Mouse (Mus musculus) kidney, adult 9 months (tissue): ENCODE results near the gene Ube2r2.

ENCODE experiments used
- DNase-seq: peaks from one replicate; pipeline ENCODE4 v3.0.0; 2022

The Ube2r2 gene

GRCm38 (mm10) chr4:41124180-41124951, 11.2 kb upstream of the Ube2r2 start, which contains the start of gene Nol6:
Gene Nol6 (minus strand): TSS chr4:41124455.
- DNase-seq, result peak; percentile 99

- DNase-seq, result peak; percentile 77
Observed at GRCm38 (mm10) chr4:41129406-41129805, 6.1 kb upstream of the Ube2r2 start.

GRCm38 (mm10) chr4:41129836-41130235, 5.7 kb upstream of the Ube2r2 start:
- DNase-seq, result no peak

GRCm38 (mm10) chr4:41132471-41132870, 3.1 kb upstream of the Ube2r2 start:
- DNase-seq, result no peak

- no peak for DNase-seq
Observed at GRCm38 (mm10) chr4:41133529-41134291, 1.8 kb upstream of the Ube2r2 start.

- peak; percentile 79 for DNase-seq
Observed at GRCm38 (mm10) chr4:41134935-41135710, 420 bp upstream of the Ube2r2 start.

GRCm38 (mm10) chr4:41136454-41136805, 887 bp downstream of the Ube2r2 start:
- peak; percentile 84 for DNase-seq

- no peak for DNase-seq
Observed at GRCm38 (mm10) chr4:41136811-41137210, 1.3 kb downstream of the Ube2r2 start.

- DNase-seq, result peak; percentile 46
Observed at GRCm38 (mm10) chr4:41140174-41140875, 4.8 kb downstream of the Ube2r2 start.

- peak; percentile 58 for DNase-seq
Observed at GRCm38 (mm10) chr4:41142601-41143000, 7.1 kb downstream of the Ube2r2 start.

GRCm38 (mm10) chr4:41149891-41150290, 14.3 kb downstream of the Ube2r2 start:
- no peak for DNase-seq

- no peak for DNase-seq
Observed at GRCm38 (mm10) chr4:41151186-41151585, 15.6 kb downstream of the Ube2r2 start.

- DNase-seq, result no peak
Observed at GRCm38 (mm10) chr4:41153146-41153545, 17.6 kb downstream of the Ube2r2 start.

- DNase-seq, result no peak
Observed at GRCm38 (mm10) chr4:41156961-41157360, 21.4 kb downstream of the Ube2r2 start.

GRCm38 (mm10) chr4:41158251-41158650, 22.7 kb downstream of the Ube2r2 start:
- DNase-seq, result no peak

GRCm38 (mm10) chr4:41161232-41161631, 25.7 kb downstream of the Ube2r2 start:
- DNase-seq, result no peak

GRCm38 (mm10) chr4:41164974-41165373, 29.4 kb downstream of the Ube2r2 start:
- DNase-seq, result no peak

GRCm38 (mm10) chr4:41165693-41166475, 30.3 kb downstream of the Ube2r2 start:
- DNase-seq, result peak; percentile 83

- DNase-seq, result no peak
Observed at GRCm38 (mm10) chr4:41170970-41171369, 35.4 kb downstream of the Ube2r2 start.

- DNase-seq, result no peak
Observed at GRCm38 (mm10) chr4:41174631-41175030, 39.1 kb downstream of the Ube2r2 start.

- no peak for DNase-seq
Observed at GRCm38 (mm10) chr4:41179825-41180725, 44.5 kb downstream of the Ube2r2 start.
